Mouse (Mus musculus) cerebellum, adult (tissue): Measurements from ENCODE around the gene Selenon.

Source experiments
- ATAC-seq: cut with Nextera tagmentation; 2 replicates; pipeline ENCODE4 v1.9.2; 2017; ENCODE audit warnings: mild to moderate bottlenecking, moderate library complexity, mixed read lengths; ENCODE audit not compliant: insufficient number of reproducible peaks, low FRiP score, low TSS enrichment

Selenon gene

DNA sequence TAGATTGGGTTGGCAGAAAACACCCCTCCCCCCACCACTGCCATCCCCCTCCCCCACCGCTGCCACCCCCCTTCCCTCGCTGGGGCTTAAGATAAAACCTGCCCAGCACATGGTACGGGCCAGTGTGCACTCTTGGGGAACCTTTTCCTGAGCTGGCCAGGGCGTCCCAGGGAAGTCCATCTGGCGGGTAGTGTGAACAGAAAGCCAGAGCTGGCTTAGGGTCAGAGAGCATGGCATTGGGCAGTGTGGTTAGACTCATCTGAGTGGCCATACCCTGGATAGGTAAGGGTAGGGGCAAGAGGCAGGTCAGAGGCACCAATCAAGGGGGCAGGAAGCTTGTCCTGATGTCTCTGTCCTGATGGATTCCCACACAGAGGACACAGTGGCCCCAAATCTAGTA, 27.7 kb upstream of the Selenon start:
- ATAC-seq: no peak

DNA sequence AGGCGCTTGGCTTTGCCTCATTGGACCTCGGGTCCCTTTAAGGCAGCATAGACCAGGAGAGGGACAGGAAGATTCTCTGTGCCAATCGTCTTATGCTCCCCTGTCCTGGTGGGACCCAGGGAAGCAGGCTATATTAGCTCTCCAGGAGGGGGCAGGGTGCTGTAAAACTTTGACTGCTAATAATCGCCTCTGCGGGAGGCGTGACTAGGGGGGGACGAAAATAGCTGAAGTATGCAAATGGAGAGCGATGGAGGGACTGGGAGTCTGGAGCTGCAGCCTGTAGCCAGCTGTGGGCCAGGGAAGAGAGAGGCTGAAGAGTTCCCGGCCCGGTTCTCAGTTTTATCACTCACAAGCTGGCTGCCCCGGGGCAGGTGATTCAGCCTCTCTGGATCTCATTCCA, 27.2 kb upstream of the Selenon start:
- no peak for ATAC-seq

DNA sequence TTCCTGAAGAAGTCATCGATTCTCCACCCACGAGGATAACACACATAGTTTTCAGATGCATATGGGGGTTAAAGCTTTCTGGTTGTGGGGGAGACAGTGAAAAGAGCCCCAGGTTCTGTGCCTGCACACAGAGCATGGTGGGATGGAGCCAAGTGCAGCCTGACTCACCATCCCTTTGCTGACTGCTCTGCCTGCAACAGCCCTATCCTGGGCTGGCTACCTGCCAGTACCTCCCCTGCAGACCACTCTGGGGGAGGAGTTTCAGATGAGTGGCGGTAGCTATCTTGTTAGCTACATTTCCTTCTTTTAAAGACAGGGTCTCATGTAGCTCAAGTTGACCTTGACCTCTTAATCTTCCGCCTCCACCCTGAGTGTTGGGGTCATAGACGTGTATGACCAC, 26.4 kb upstream of the Selenon start:
- ATAC-seq: no peak

DNA sequence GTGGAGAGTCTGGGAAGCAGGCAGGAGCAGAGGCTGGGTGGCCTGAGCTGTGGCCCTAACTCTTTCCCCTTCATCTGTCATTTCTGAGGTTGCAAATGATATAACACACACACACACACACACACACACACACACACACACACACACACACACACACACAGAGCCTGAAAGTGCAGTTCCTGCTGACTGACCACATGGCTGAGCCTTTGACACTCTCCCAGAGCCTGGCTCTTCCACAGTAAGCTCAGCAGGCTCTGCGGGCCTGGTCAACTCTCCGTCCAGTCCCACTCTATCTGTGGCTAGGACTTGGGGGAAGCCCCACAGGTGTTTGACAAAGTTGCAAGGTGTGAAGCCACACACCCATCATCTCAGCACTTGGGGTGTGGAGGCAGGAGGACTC, 25.3 kb upstream of the Selenon start:
- no peak for ATAC-seq

DNA sequence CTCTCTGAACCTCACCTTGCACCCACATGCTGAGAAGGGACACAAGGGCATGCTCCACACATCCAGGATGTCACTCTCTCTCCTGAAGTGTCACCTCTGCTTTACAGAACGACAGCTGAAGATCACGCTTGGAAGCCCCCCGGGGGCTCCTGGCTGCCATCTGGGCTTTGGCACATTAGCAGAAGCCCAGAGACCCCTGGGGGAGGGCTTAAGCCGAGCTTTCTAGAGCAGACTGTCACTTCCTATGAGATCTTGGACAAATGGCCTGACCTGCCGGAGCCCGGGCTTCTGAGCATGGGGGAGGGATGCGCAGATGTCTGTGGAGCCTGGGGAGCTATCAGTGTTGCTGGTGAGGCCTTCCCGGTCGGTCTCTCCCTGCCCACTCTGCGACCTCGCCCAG, 23.5 kb upstream of the Selenon start:
- ATAC-seq: no peak

DNA sequence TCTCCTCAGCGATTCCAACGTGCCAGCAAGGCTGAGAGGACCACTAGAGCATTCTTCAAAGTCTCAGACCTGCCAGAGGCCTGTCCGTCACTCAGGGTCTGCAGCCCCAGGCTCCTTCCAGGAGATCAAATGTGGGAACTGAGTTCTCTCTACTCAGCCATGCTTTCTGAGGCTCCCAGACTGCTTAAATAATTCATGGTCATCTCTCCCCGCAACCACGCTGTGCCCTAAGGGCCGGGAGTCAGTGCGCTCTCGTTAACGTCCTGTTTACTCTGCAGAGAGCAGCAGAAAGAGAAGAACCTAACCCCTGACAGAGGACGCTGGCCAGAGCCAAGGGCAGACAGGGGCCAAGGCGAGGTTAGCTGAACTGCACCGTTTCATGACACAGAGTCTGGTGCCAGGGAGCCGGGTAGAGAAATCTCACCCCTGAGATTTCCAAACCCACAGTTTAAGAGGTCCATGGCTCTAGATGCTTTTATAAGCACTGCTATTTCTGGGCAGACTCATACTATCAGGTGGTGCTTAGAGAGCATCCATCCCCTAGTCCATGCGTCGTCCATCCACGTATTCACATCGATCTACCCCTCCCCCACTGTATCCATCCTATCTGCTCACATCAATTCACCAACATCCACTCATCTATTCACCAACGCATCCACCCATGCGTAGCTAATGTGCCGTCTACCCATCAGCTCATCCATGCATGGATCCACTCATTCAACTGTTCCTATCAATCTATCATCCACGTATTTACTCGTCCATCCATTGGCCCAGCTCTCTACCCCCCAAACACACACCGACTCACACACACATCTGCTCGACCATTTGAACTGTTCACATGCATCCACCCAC, 20.7 kb upstream of the Selenon start:
- no peak for ATAC-seq

DNA sequence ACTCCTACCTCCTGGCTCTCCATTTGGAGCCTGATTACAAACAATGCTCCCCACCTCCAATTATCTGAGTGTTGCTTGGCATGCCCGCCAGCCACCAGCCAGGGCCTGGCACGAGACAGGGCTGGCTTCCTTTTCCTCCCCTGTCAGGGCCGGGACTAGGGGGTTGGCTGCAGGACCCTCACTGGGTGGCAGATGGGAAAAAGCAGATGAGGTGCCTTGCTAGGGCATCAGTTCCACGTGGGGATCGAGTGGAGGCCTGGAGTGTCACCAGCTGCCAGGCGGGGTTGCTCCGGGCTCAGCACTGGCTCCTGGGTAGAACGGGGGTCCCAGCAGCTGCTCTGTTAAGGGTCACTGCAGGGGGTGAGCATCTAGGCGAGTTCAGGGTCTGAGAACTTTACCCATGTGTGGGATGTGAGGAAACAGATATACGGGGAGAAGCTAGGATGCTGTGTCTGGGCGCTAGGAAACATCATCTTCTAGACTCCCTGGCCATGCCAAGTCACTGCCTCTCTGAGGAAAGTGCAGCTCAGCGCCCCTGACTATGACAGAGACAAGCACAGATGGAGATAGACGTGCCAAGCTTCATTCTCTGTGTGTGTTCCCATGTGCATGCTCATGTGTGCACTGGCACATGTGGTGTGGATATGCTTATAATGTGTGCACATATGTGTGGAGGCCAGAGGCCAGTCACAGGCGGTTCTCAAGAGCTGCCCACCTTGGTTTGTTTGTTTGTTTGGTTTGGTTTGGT, 18.9 kb upstream of the Selenon start:
- no peak for ATAC-seq

DNA sequence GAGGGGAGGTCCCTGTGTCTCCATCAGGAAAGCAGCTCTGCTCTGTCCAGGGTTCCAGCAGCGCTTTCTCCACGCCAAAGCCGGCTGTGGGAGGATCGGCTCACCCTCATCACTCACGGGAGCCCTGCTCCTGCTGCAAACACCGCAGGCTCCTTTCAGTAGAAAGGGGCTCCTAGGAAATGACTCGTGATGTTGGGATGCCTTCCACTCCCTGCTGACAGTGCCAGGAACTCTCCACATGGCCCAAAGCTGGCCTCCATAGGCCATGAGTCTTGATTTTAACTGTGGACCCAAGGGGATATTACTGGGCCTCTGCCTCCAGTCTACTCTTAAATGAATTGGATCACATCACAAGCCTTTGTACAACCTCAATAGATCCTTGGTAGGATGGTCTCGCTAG, 17.9 kb upstream of the Selenon start:
- no peak for ATAC-seq

DNA sequence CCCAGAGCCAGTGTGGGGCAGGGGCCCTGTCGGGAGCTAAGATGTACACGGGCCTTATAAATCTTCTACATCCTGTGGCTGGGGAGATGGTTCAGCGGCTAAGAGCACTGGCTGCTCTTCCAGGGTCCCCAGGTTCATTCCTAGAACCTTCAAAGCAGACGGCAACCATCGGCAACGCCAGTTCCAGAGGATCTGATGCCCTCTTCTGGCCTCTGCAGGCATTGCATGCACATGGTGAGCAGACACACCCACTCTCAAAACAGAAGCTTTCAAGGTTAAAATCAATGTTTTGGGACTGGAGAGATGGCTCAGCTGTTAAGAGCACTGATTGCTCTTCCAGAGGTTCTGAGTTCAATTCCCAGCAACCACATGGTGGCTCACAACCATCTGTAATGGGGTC, 17.2 kb upstream of the Selenon start:
- ATAC-seq: no peak

DNA sequence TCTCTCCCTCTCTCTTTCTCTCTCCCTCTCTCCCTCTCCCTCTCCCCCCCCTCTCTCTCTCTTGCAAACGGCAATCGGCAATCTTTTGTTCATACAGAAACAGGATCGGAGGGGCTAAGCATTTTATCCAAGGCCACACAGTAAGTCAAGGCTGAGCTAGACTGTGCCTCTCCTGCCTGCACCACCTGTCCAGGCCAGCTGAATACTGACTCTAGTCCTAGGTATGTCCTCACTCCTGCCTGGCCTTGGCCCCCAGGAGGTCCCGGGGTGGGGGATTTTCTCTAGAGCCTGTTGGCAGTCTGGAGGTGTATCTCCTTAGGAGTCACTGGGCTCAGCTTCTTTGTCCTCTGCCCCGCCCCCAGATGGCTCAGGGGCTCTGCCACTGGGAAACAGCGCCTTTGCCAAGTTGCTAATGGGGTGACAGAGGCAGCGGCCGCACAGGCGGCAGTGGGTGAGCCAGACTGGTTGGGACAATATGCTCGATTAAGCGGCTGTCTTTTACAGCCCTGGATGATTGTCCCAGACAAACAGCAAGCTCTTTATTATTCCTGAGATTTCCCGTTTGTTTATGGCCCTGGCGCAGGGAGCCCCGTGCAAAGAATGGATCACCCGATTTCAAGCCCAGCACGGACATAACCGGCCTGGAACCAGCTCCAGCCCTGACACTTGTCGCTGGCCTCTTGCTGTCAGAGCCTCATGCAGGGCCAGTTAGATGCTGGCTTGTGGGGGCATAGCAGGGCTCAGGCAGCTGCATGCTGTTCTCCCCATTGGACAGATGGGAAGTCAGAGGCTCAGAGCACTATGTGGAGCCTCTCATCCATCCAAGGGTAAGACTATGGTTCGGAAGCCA, 15.6 kb upstream of the Selenon start:
- ATAC-seq: 0 out of 2 replicates have a peak, but pooled peaks have one; percentile 23

DNA sequence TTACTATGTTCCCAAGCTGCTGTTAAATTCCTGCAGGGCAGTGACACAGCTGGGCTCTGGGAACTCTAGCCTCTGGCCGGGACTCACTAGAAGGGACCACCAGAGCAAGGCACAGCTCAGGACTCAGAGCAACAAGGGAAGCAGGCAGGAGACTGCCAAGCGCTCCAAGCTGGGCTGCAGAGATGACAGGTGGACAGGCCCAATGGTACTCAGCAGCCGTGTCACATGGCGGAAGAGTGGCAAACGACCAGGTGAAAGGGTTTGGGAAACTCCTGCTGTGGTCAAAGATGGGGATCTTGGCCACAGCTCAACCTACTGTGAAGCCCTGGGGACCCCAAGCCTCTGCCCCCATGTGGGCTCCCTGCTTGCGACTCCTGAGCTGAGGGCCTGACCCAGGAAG, 12.1 kb upstream of the Selenon start:
- no peak; the same call in 1 of the 2 replicates for ATAC-seq

DNA sequence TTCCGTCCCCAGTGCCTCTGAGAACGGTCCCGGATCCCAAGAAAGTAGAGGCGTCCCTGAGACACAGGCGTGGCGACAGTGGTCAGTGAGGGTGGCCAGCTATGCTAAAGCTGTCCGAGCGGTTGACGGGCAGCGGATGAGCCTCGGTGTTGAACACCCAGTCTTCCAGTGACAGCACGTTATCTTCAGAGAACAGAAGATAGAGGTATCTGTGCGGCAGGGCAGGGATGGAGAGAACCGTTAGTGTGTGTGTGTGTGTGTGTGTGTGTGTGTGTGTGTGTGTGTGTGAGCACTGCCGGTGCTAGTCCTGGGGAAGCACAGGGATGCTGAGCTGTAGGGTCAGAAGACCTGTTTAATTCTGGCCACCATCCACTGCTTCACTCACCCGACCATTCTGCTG, 11.7 kb upstream of the Selenon start:
- ATAC-seq: no peak

DNA sequence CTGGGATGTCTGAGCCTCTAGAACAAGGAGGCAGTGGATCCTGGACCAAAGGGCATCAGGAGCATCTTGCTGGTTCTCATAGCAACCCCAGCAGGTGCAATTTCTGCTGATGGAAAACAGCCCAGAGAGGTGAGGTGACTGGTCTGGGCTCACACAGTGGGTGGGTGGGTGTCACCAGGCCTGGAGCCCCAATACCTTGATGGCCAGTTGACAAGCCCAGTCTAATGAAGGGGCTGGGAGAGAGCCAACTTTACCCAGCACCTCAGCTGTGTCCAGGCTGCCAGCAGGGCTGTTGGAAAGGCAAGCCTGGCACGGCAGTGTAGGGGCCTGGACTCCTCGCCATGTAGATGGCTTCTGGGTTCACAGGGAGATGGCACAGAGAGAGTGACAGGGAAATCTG, 10.0 kb upstream of the Selenon start:
- no peak for ATAC-seq

DNA sequence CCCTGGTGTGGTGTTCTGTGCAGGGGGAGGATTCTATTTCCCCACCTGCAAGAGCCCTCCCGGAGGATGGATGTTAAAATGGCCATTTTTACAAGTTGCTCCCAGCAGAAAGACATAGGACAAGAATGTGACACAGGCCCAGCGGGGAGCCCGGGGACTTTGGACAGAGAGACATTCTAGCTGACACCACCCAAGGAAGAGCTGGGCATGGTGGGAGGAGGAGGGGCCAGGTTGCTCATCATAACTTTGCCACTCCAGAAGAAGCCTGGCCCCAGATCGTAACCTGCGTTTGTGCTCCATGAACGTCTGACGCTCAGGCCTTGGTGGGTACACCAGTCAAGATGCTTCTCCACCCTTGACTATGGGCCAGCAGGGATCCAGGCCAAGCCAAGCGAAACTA, 8.7 kb upstream of the Selenon start:
- no peak for ATAC-seq

DNA sequence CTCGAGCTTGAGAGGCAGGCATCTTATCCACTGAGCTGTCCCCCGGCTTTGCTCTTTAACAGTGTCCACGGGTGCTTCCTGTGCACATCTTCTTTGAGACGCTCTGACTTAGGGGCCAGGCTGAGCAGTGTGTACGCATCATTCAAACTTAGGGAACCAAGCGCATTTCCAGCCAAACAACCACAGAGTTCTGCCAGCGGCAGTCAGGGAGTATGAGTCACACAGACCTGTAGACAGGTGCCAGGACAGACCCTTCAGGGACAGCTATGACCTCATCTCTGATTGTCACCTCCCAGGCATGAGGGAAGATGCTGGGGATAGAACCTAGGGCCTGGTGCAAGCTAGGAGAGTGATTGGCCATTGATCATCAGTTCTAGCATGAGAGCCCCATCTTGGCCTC, 7.2 kb upstream of the Selenon start:
- ATAC-seq: no peak

DNA sequence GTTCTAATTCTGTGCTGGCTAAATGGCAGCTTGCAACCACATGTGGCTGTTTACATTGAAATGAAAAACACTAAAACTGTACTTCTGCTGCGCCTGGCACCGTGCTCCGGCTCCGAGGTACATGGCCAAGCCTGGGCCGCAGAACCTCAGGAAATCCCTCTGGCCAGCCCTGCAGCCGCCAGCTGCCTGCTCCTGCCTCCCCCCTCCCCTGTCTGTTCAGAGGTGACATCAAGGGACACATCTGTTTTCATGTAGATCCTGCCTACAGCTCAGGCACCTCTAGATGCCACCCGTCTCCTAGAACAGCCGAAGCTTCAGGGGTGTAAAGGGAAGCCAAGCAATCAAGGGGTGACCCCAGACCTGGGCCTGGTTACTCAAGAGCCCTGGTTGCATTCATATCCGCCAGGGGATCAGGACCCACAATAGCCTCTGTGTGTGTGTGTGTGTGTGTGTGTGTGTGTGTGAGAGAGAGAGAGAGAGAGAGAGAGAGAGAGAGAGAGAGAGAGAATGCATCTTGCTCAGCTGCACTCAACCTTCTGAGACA, 6.7 kb upstream of the Selenon start:
- ATAC-seq: no peak

DNA sequence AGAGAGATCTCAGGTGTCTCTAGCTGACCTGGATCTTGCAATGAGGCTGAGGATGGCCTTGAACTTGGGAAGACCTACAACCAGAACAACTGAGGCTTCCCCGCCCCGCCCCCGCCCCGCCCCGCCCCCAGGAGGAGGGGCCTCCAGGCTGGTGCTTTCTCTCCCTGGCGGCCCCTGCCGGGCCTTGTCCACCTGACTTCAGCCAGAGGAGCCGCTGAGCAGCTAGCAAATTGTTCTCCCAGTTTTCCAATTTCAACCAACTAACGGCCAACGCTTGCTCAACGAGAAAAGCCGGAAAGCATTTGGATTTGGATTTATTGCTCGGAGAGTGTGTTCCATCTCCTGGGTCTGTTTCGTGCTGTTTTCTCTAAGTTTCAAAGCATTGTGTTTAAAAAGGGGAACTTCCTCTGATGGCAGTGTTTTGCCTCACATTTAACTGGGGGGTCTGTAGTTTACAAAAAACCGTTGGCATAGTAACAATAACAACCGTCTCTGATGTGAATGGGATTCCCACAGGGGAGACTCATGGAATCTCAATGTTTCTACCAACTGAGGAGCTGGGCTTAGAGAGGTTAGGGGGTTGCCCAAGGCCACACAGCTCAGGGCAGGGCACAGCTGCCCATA, 5.8 kb upstream of the Selenon start:
- ATAC-seq: no peak

DNA sequence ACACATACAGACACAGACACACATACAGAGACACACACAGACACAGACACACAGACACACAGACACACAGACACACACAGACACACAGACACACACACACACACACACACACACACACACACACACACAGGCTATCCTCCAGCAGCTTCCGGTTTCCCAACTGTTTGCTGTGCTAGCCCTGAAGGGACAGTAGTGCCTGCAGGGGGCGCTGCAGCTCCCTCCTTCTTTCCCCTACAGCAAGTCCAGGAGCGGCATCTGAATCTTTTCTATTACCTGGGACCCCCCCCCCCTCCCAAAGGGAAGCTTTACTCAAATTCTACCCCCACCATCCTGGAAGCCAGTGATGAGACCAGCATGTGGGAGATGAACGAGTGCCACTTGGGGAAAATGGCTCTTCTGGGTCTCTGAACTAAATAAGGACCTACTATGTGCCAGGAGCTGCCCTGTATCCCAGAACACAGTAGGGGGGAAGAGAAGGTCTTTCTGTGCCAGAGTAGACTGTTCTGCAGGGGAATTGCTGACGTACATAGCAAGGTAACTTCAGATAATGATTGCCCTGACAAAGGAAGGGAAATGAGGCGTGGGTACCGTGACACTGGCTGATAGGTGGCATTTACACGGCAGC, 4.1 kb upstream of the Selenon start:
- no peak for ATAC-seq

DNA sequence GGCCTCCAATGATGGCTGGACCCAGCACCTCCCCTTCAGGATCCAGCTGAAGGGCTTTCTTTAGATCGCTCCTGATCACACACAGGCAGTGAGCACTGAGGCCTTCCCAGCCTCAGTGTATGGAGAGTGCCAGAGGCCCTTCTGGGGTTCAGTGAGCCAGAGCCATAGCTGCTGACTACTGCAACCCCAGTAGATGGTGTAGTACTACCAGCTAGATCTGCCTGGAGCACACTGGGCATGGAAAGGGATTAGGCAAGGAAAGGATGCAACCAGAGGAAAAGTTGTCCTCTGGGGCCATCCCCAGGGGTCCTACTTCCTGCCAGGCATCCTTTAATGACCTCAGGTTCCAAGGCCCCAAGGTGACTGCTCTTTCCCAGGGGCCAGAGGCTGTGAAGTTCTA, 1.7 kb upstream of the Selenon start:
- no peak for ATAC-seq

DNA sequence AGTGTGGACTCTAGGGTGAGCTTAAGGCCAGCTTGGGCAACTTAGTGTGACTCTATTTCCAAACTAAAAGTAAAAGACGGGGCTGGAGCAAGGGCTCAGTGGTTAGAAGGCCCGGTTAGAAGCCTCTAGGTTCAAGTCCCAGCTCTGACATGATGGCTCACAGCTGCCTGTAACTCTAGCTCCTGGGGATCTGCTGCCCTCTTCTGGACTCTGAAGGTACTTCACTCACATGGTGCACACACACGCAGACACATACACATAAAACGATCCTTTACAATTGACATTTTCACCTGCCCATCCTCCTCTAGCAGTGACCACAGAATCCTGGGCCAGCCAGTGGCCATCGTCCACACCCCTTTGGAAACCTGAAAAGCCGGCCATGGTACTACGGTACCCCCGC, 2.1 kb downstream of the Selenon start:
- no peak for ATAC-seq
